Mouse (Mus musculus): Measurements from ENCODE around the gene Sarm1. TPM values are rescaled to one million over a fixed set of nuclear protein-coding genes. Genes with fewer than 3 reads are reported as not detected.

Gene Sarm1
- polyA plus RNA-seq, 1 experiment from 2014 or later, result 2.3 TPM

Other genes starting within 250 kb of the Sarm1 start
- 63.6 and 68.9 TPM in 2 replicates for gene 2610507B11Rik, start 236.0 kb downstream of the Sarm1 start, polyA plus RNA-seq (2016; fragmentation: Nextera tagmentation; extraction: Ambion mirVana)
- gene BC030499, start 206.9 kb downstream of the Sarm1 start, polyA plus RNA-seq (2016; fragmentation: Nextera tagmentation; extraction: Ambion mirVana), result 0.31 TPM in 2 replicates
- 72.8 and 84.8 TPM in 2 replicates for gene Spag5, start 196.2 kb downstream of the Sarm1 start, polyA plus RNA-seq (2016; fragmentation: Nextera tagmentation; extraction: Ambion mirVana)
- 2.0 and 4.3 TPM in 2 replicates for gene Aldoc, start 174.8 kb downstream of the Sarm1 start, polyA plus RNA-seq (2016; fragmentation: Nextera tagmentation; extraction: Ambion mirVana)
- gene Pigs, start 169.3 kb downstream of the Sarm1 start, polyA plus RNA-seq (2016; fragmentation: Nextera tagmentation; extraction: Ambion mirVana), result 80.3 and 83.6 TPM in 2 replicates
- 77.9 and 83.0 TPM in 2 replicates for gene Unc119, start 154.3 kb downstream of the Sarm1 start, polyA plus RNA-seq (2016; fragmentation: Nextera tagmentation; extraction: Ambion mirVana)
- gene Foxn1, start 111.2 kb downstream of the Sarm1 start, polyA plus RNA-seq (2016; fragmentation: Nextera tagmentation; extraction: Ambion mirVana), result 0.06 TPM in 1 of 2 replicates, not detected in the other
- not detected in 2 replicates for gene Slc13a2, start 75.5 kb downstream of the Sarm1 start, polyA plus RNA-seq (2016; fragmentation: Nextera tagmentation; extraction: Ambion mirVana)
- 15.0 and 18.1 TPM in 2 replicates for gene Slc46a1, start 32.1 kb downstream of the Sarm1 start, polyA plus RNA-seq (2016; fragmentation: Nextera tagmentation; extraction: Ambion mirVana)
- 0.11 TPM in 1 of 2 replicates, not detected in the other for gene Vtn, start 1.3 kb upstream of the Sarm1 start, polyA plus RNA-seq (2016; fragmentation: Nextera tagmentation; extraction: Ambion mirVana)
- gene Sebox, start 5.7 kb upstream of the Sarm1 start, polyA plus RNA-seq (2016; fragmentation: Nextera tagmentation; extraction: Ambion mirVana), result not detected in 2 replicates
- 73.7 and 85.5 TPM in 2 replicates for gene Tmem199, start 14.4 kb upstream of the Sarm1 start, polyA plus RNA-seq (2016; fragmentation: Nextera tagmentation; extraction: Ambion mirVana)
- 179 TPM in 2 replicates for gene Poldip2, start 14.4 kb upstream of the Sarm1 start, polyA plus RNA-seq (2016; fragmentation: Nextera tagmentation; extraction: Ambion mirVana)
- 92.4 and 94.1 TPM in 2 replicates for gene Tnfaip1, start 38.6 kb upstream of the Sarm1 start, polyA plus RNA-seq (2016; fragmentation: Nextera tagmentation; extraction: Ambion mirVana)
- 85.7 and 97.9 TPM in 2 replicates for gene Ift20, start 38.6 kb upstream of the Sarm1 start, polyA plus RNA-seq (2016; fragmentation: Nextera tagmentation; extraction: Ambion mirVana)
- gene Tmem97, start 53.0 kb upstream of the Sarm1 start, polyA plus RNA-seq (2016; fragmentation: Nextera tagmentation; extraction: Ambion mirVana), result 87.7 and 104 TPM in 2 replicates
- 11.4 and 11.7 TPM in 2 replicates for gene Nlk, start 199.6 kb upstream of the Sarm1 start, polyA plus RNA-seq (2016; fragmentation: Nextera tagmentation; extraction: Ambion mirVana)